Mouse (Mus musculus): ENCODE measurements at regions not wholly inside any gene's neighbourhood (a gene's known extent, or its start where the extent isn't known, plus 50 kb on each side); places are given as distances from the start of the nearest gene placed in this dataset.
A peak's percentile ranks its signal among the peaks of the same experiment; 100 is the strongest.

DNA sequence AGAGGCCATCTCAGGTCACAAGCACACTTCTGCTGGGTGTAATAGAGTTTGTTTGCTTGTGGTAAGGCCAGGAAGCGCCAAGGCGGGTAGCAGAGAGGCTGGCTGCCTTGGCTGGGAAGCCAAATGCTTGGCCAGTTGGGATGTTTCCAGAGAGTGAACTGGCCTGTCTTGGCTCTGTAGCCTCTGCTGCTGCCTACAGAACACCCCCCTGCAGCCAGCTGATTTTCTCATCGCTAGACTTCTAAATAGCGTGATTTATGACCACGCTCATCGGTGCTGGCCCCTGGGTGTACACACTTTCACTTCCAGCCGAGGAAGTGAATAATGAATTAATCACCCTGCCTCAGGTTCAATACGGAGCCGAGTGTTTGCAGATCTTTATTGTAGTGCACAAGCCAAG lies 102.2 kb upstream of the Adpgk start:
- 80% methylated on average over 9 of the region's 9 CpGs for WGBS
- no peaks in the 10 kb centered on the region for H3K36me3 ChIP-seq (replicated peaks)
- no peak overlapping the region for H3K9ac ChIP-seq
- no peak overlapping the region for H3K27ac ChIP-seq
- no peak overlapping the region for H3K4me3 ChIP-seq (replicated peaks)
- H3K4me1 ChIP-seq = no peaks in the 10 kb centered on the region
- no peak for ATAC-seq (ENCODE audit: low FRiP score)
- no peaks in the 10 kb centered on the region for H3K27me3 ChIP-seq
- H3K4me2 ChIP-seq = no peak overlapping the region
- no peaks in the 10 kb centered on the region for H3K9me3 ChIP-seq

DNA sequence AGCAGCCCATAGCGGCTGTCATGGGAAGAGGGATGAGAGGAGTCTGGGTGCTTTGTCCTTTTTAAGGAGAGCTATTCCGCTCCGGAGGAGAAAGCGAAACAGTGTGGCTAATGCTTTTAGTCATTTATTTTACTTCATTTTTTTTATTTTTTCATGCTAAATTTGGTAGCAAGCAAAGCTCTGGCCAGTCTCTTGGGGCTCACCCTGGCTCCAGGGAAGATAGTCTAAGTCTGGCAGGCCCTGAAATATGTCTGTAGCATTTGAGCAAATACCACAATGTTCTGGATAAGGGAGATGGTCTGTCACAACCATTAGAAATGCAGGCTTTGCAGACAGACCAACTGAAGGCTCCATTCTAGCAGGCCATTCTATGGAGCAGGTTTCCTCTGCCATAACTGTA lies 102.9 kb upstream of the Adpgk start:
- H3K27ac ChIP-seq = no peak overlapping the region
- no peak overlapping the region for H3K4me2 ChIP-seq
- H3K9ac ChIP-seq = no peak overlapping the region
- no peak for ATAC-seq (ENCODE audit: low FRiP score)
- H3K27me3 ChIP-seq = no peaks in the 10 kb centered on the region
- H3K4me3 ChIP-seq (replicated peaks) = no peak overlapping the region
- no peaks in the 10 kb centered on the region for H3K4me1 ChIP-seq
- H3K36me3 ChIP-seq (replicated peaks) = no peaks in the 10 kb centered on the region
- WGBS = 73% methylated on average over 4 of the region's 4 CpGs
- H3K9me3 ChIP-seq = no peaks in the 10 kb centered on the region

DNA sequence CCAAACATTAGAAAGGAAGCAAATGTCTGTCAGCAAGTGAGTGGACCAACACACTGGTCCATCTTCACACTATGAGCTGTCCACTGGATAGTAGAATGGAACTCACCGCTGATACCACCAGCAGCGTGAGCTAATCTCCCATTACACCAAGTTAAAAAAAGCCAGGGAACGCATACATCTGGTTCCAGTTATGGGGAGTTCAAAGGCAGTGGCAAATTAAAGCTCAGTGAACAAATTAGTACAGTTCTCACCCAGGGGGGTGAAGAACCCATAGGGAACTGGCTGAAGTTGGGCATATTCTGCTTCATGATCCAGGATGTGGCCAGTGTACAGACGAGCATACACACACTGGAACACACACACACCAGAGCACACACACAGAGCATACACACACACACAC lies 105.0 kb upstream of the Adpgk start:
- 69% methylated on average over 4 of the region's 4 CpGs for WGBS
- Histone ChIP-seq H3K27me3 (no peaks in the 10 kb centered on the region), H3K4me3 (replicated peaks) (no peak overlapping the region), H3K36me3 (replicated peaks) (no peaks in the 10 kb centered on the region), H3K9me3 (no peaks in the 10 kb centered on the region), H3K4me2 (no peak overlapping the region), H3K27ac (no peak overlapping the region), H3K9ac (no peak overlapping the region), H3K4me1 (no peaks in the 10 kb centered on the region)
- ATAC-seq (ENCODE audit: low FRiP score) = no peak

DNA sequence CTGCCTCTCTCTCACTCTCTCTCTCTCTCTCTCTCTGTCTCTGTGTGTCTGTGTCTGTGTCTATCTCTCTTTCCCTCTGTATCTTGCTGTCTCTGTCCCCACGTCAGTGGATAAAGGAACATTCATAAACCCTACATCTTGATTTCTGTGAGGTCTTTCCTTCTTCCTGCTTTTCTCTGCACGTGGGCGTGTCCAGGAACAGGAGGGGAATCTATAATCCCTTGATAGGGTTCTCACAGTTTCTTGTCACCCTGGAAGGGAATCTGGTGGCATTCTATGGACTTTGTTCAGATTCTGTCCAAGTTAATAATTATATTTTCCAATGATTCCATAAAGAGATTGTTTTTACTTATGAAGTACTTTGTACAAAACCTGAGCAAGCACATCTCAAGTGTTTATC lies 107.3 kb upstream of the Adpgk start:
- Histone ChIP-seq H3K4me2 (no peak overlapping the region), H3K4me1 (no peaks in the 10 kb centered on the region), H3K9ac (no peak overlapping the region), H3K27ac (no peak overlapping the region), H3K9me3 (no peaks in the 10 kb centered on the region), H3K36me3 (replicated peaks) (no peaks in the 10 kb centered on the region), H3K4me3 (replicated peaks) (no peak overlapping the region), H3K27me3 (no peaks in the 10 kb centered on the region)
- no peak for ATAC-seq (ENCODE audit: low FRiP score)
- WGBS = 81% methylated on average over 3 of the region's 3 CpGs

DNA sequence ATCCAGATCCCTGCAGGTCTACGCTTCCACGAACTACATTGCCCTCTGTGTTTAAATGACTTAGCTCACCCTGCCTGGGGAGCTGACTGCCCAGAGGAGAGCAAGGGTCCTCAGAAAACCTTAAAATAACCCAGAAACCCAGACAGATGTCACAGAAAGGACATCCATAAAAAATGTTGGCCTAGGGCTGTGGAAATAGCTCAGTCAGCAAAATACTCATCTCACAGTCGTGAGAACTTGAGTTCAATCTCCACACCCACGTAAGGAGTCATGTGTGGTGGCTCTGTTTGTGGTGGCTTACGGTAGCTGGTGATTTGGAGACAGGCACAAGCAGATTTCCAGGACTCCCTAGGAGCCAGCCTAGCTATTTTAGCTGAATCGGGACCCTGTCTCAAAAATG lies 108.5 kb upstream of the Adpgk start:
- Histone ChIP-seq H3K36me3 (replicated peaks) (no peaks in the 10 kb centered on the region), H3K27me3 (no peaks in the 10 kb centered on the region), H3K27ac (no peak overlapping the region), H3K4me1 (no peaks in the 10 kb centered on the region), H3K4me3 (replicated peaks) (no peak overlapping the region), H3K9ac (no peak overlapping the region), H3K9me3 (no peaks in the 10 kb centered on the region), H3K4me2 (no peak overlapping the region)
- no peak for ATAC-seq (ENCODE audit: low FRiP score)
- 78% methylated on average over 6 of the region's 6 CpGs for WGBS

DNA sequence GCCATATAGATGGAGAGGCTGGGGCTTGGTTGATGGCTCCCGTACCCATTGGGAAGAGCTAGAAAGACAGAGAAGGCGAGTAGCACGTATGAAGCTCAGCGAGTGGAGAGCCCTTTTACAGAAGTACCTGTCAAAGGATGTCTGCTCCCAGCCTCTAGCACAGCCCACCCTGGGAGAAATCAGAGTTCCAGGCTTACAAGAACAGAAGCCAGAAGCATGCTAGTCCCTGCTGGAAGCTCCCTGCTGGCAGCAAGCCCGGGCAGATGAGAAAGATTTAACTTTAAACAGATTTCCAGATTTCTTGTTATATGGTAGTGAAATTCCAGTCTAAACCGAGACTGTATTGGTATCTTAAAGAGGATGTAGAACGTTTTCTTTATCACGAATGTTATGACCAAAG lies 108.9 kb upstream of the Adpgk start:
- H3K4me3 ChIP-seq (replicated peaks) = no peak overlapping the region
- no peaks in the 10 kb centered on the region for H3K9me3 ChIP-seq
- no peak for ATAC-seq (ENCODE audit: low FRiP score)
- 85% methylated on average over 8 of the region's 8 CpGs for WGBS
- H3K4me1 ChIP-seq = no peaks in the 10 kb centered on the region
- H3K4me2 ChIP-seq = no peak overlapping the region
- no peaks in the 10 kb centered on the region for H3K36me3 ChIP-seq (replicated peaks)
- H3K27ac ChIP-seq = no peak overlapping the region
- no peaks in the 10 kb centered on the region for H3K27me3 ChIP-seq
- no peak overlapping the region for H3K9ac ChIP-seq

DNA sequence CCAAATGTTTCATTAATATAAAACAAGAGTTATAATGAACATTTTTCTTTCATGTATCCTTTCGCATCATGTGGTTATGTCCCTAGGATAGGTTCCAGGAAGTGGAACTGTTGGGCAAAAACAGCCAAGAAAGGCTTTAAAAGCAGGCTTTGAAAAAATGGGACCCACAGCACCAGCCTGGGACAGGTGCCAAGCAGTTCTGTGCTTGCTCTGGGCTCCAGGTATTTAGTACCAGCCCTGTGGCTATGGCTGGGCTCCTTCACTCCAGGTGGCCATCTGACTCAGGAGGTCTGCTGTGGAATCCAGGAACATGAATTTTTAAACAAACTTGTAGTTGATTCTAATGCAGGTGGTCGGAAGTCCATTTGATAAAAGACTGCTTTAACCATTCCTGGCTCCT lies 119.8 kb upstream of the Adpgk start:
- no peak overlapping the region for H3K4me2 ChIP-seq
- no peak overlapping the region for H3K9ac ChIP-seq
- no peaks in the 10 kb centered on the region for H3K36me3 ChIP-seq (replicated peaks)
- H3K4me3 ChIP-seq (replicated peaks) = no peak overlapping the region
- no peak overlapping the region for H3K27ac ChIP-seq
- H3K9me3 ChIP-seq = 0 out of 2 replicates have a peak, but pooled peaks cover 6% of the 10 kb centered on the region
- ATAC-seq (ENCODE audit: low FRiP score) = no peak
- H3K4me1 ChIP-seq = 0 out of 2 replicates have a peak, but pooled peaks cover 4% of the 10 kb centered on the region
- no peaks in the 10 kb centered on the region; the same call in 1 of the 2 replicates for H3K27me3 ChIP-seq
- WGBS = 84% methylated on average over 2 of the region's 2 CpGs

DNA sequence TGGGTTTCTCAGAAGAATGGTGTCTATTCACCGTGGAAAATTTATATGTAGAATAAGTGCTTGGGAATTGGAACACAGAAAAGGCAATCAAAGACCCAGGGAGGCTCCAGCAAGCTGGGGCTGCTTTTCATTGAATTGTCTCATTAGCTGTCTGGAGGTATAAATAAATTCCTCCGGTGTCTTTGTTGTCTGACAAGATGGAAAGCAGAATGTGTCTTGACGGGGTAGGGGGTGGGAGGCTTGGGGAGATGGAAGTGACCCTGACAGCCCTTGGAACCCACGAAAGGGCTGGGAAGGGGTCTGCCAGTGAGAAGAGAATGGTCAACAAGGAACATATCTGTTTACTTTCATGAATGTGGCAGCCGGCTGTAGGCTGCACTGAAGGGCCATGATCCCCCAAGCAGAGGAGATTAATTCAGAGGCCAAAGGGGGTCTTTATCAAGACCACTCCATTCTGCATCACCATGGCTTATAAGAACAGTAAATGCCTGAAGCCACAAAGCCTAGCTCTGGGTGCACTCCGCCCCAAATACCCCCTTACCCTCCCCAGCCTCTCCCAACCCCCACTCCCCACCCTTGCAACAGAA lies 127.2 kb upstream of the Neo1 start:
- 7% methylated on average over 6 of the region's 6 CpGs for WGBS
- Histone ChIP-seq H3K4me2 (peak overlapping the region; percentile 21), H3K27ac (peak overlapping the region; percentile 75), H3K4me3 (replicated peaks) (no peak overlapping the region), H3K4me1 (peaks cover 14% of the 10 kb centered on the region), H3K36me3 (replicated peaks) (no peaks in the 10 kb centered on the region), H3K9me3 (no peaks in the 10 kb centered on the region), H3K27me3 (peaks cover 7% of the 10 kb centered on the region), H3K9ac (no peak overlapping the region)
- peak; percentile 65 for ATAC-seq (ENCODE audit: low FRiP score)

DNA sequence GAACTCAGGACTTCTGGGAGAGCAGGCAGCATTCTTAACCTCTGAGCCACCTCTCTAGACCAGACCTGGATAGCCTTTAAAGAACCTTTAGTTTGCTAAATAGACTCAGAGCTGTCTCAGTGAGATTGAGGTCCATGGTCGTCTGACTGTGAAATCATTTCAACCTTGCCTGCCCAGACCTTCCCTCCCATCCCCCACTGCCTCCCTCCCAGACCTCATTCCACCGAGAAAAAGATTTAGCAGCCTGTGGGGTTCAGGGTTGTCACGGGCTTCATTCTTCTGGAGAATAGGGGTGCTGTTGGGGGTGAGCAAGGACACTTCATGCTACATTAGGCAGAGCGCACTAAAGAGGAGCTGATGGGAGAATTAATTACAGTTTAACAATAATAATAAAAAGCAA lies 126.7 kb upstream of the Neo1 start:
- H3K36me3 ChIP-seq (replicated peaks) = no peaks in the 10 kb centered on the region
- H3K27ac ChIP-seq = peak overlapping the region; percentile 75; the same call in 1 of the 2 replicates
- peaks cover 7% of the 10 kb centered on the region for H3K27me3 ChIP-seq
- H3K9me3 ChIP-seq = no peaks in the 10 kb centered on the region
- H3K4me1 ChIP-seq = peaks cover 14% of the 10 kb centered on the region
- H3K4me3 ChIP-seq (replicated peaks) = no peak overlapping the region
- H3K9ac ChIP-seq = no peak overlapping the region
- 8% methylated on average over 4 of the region's 4 CpGs for WGBS
- no peak overlapping the region for H3K4me2 ChIP-seq
- peak; percentile 46; the same call in 1 of the 2 replicates for ATAC-seq (ENCODE audit: low FRiP score)

DNA sequence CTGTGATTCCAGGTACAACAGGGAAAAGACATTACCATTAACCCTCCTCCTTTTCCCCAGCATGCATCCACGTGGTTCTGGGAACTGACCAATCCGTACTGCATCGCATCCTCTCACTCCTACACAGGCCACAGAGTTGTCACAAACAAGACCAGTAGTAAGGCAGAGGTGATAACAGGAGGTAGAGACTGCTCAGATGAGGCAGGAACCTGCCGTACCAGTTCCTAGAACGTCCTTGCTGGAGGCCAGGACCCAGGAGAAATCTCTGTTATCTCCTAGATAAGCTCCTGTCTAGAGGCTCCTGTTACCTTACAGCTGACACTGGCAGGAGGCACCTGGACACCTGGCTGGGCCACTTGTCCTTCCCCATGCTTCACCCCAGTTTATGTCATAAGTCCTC lies 121.4 kb upstream of the Neo1 start:
- Histone ChIP-seq H3K27ac (no peak overlapping the region), H3K9ac (no peak overlapping the region), H3K4me2 (no peak overlapping the region), H3K4me1 (peaks cover 5% of the 10 kb centered on the region; the same call in 1 of the 2 replicates), H3K36me3 (replicated peaks) (no peaks in the 10 kb centered on the region), H3K4me3 (replicated peaks) (no peak overlapping the region), H3K27me3 (peaks cover 7% of the 10 kb centered on the region), H3K9me3 (no peaks in the 10 kb centered on the region)
- 81% methylated on average over 5 of the region's 5 CpGs for WGBS
- no peak for ATAC-seq (ENCODE audit: low FRiP score)

DNA sequence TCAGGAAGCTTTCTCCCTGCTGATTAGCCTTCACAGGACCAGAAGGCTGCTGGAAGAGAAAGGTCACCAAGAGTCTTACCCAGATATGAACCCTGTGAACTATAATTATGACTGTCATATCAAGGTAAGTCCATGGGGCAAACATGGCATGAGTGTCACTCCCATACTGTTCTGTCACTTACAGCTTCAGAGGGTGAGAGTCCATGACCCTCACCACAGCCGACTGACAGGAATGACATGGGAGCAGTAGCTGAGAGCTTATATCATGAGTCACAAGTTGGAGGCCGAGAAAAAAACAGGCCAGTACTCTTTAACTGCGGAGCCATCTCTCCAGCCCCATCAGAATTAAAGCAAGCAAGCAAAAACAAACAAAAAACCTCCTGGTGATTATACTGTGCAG lies 117.7 kb upstream of the Neo1 start:
- H3K4me1 ChIP-seq = peaks cover 5% of the 10 kb centered on the region; the same call in 1 of the 2 replicates
- H3K4me3 ChIP-seq (replicated peaks) = no peak overlapping the region
- no peaks in the 10 kb centered on the region for H3K27me3 ChIP-seq
- H3K9me3 ChIP-seq = no peaks in the 10 kb centered on the region
- ATAC-seq (ENCODE audit: low FRiP score) = no peak
- H3K36me3 ChIP-seq (replicated peaks) = no peaks in the 10 kb centered on the region
- no peak overlapping the region for H3K4me2 ChIP-seq
- 84% methylated on average over 3 of the region's 3 CpGs for WGBS
- no peak overlapping the region for H3K9ac ChIP-seq
- H3K27ac ChIP-seq = 0 out of 2 replicates have a peak overlapping the region, but pooled peaks have one; percentile 13

DNA sequence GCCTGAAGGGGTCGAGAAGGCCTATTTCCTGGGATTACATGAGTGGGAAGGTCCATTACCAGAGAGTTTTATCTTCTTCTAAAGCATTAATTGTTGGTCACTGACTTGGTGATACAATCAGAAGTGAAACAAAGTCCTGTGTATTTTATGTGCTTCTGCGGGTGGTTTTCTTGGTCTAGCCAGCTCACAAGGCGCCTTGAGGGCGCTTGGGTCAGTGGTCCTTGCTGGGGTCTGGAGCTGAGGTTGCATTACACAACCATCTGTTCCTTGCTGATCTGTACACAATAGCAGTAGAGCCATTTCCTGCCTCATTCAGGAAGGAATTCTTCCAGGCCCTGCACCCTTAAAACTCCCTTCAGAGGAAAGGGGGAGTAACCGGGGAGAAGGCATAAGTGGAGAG lies 116.9 kb upstream of the Neo1 start:
- no peak overlapping the region for H3K27ac ChIP-seq
- no peak overlapping the region for H3K9ac ChIP-seq
- 67% methylated on average over 5 of the region's 5 CpGs for WGBS
- H3K4me1 ChIP-seq = peaks cover 5% of the 10 kb centered on the region; the same call in 1 of the 2 replicates
- H3K9me3 ChIP-seq = no peaks in the 10 kb centered on the region
- no peak for ATAC-seq (ENCODE audit: low FRiP score)
- H3K4me3 ChIP-seq (replicated peaks) = no peak overlapping the region
- no peaks in the 10 kb centered on the region for H3K27me3 ChIP-seq
- H3K36me3 ChIP-seq (replicated peaks) = no peaks in the 10 kb centered on the region
- no peak overlapping the region for H3K4me2 ChIP-seq

DNA sequence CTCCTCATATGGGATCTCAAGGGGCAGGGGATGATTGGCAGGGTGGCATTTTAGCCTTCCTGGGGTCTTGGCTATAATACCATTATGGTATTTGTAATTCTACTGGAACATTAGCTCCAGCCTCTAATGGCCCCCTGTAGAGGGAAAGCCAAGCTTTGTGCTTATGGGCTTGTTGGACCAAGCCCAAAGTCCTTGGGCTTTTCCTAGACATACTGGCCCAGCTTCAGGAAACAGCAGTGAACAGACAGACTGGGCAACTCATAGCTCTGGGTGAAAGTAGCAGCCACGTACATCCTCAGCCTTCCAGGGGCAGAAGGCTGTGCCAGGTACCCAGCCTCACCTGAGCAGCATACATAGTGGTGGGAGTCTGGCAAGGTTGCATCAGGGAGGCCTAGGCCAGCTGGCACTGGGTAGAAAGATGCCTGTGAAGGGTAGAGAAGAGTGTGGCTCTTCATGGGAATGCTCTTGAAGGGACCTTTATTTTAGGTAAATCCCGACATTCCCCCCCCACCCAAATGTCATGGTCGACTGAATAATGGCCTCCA lies 108.1 kb upstream of the Neo1 start:
- H3K9ac ChIP-seq = no peak overlapping the region
- no peak overlapping the region for H3K27ac ChIP-seq
- H3K36me3 ChIP-seq (replicated peaks) = no peaks in the 10 kb centered on the region
- ATAC-seq (ENCODE audit: low FRiP score) = no peak
- no peaks in the 10 kb centered on the region for H3K4me1 ChIP-seq
- no peaks in the 10 kb centered on the region for H3K27me3 ChIP-seq
- H3K4me3 ChIP-seq (replicated peaks) = no peak overlapping the region
- H3K4me2 ChIP-seq = no peak overlapping the region
- H3K9me3 ChIP-seq = no peaks in the 10 kb centered on the region
- WGBS = 73% methylated on average over 3 of the region's 3 CpGs
